ENCODE assay signal across 26 mouse cellular contexts in genomic region chr2:147175296-147175695, GRCm38 (mm10). TPM values are rescaled to one million over a fixed set of nuclear protein-coding genes. Genes with fewer than 3 reads are reported as not detected.
DNase-seq lines count a peak whose midpoint lies in the region; ATAC-seq and TF ChIP-seq lines count a peak whose summit lies in the region.
"Had no signal": no experiment of that assay in that cellular context is flagged by ENCODE, and none has a peak within 500 bp of the region (broad histone marks: within the 10 kb centered on the region; RNA-seq: fewer than 3 reads in every experiment).

No protein-coding gene starts in this region.

- no peak overlapping the region for H3K9ac ChIP-seq in heart, embryonic 12.5 days
- no peak overlapping the region for H3K9ac ChIP-seq in midbrain, embryonic 14.5 days (replicated peaks; ENCODE audit: low read length)
- no peak overlapping the region for H3K9ac ChIP-seq in CH12.LX (ENCODE audit: insufficient read depth, low read depth)
- H3K9ac ChIP-seq: embryonic facial prominence, embryonic 13.5 days; embryonic facial prominence, embryonic 15.5 days; forebrain, embryonic 12.5 days had no signal

- no peak overlapping the region for H3K27ac ChIP-seq in heart, embryonic 12.5 days (ENCODE audit: poor library complexity, severe bottlenecking)
- H3K27ac ChIP-seq in midbrain, embryonic 10.5 days (replicated peaks), result no peak overlapping the region
- H3K27ac ChIP-seq in midbrain, embryonic 14.5 days (replicated peaks; ENCODE audit: low read depth, low read length), result no peak overlapping the region
- no peak overlapping the region for H3K27ac ChIP-seq in CH12.LX (ENCODE audit: insufficient read depth, low read depth)
- H3K27ac ChIP-seq: embryonic facial prominence, embryonic 13.5 days; embryonic facial prominence, embryonic 15.5 days; forebrain, embryonic 10.5 days; forebrain, embryonic 12.5 days had no signal

- no peak for TF ChIP-seq POLR2A in CH12.LX (IDR thresholded peaks at IDR 0.05; ENCODE audit: low read depth, low read length)

- H3K36me3 ChIP-seq in heart, embryonic 12.5 days, result no peaks in the 10 kb centered on the region
- H3K36me3 ChIP-seq in midbrain, embryonic 10.5 days, result no peaks in the 10 kb centered on the region
- no peaks in the 10 kb centered on the region for H3K36me3 ChIP-seq in midbrain, embryonic 14.5 days (ENCODE audit: control insufficient read depth, insufficient read depth, low read length)
- H3K36me3 ChIP-seq in CH12.LX (replicated peaks in 1 of 2; ENCODE audit: control insufficient read depth in 1 of 2, insufficient read depth in 1 of 2, low read length in 1 of 2), result no peaks in the 10 kb centered on the region
- H3K36me3 ChIP-seq: embryonic facial prominence, embryonic 13.5 days; embryonic facial prominence, embryonic 15.5 days; forebrain, embryonic 10.5 days; forebrain, embryonic 12.5 days had no signal

- 75% methylated on average over 11 of the region's 11 CpGs for WGBS in heart, embryonic 12.5 days
- WGBS in midbrain, embryonic 10.5 days, result 85% methylated on average over 11 of the region's 11 CpGs
- WGBS in midbrain, embryonic 14.5 days, result 81% methylated on average over 11 of the region's 11 CpGs

- DNase-seq in heart, adult 11 months, result peak; percentile 74
- peak; percentile 10 for DNase-seq in midbrain, embryonic 10.5 days (ENCODE audit: low spot score)
- DNase-seq in midbrain, embryonic 14.5 days, result no peak
- DNase-seq in CH12.LX (ENCODE audit: extremely low read depth), result no peak
- DNase-seq: adrenal gland, adult 2 months; adrenal gland, postnatal 10 days; adrenal gland, postnatal 25 days; B cell, adult 2 months; cerebellum, adult 11 months; cerebellum, adult 18-20 months; cerebellum, adult 8-10 months; cerebellum, adult 9-11 months; cerebellum, postnatal 14 days; cerebellum, postnatal 36 days; embryo, embryonic 11 days had no signal

- peaks cover 50% of the 10 kb centered on the region for H3K27me3 ChIP-seq in heart, embryonic 12.5 days (replicated peaks)
- peaks cover 72% of the 10 kb centered on the region for H3K27me3 ChIP-seq in midbrain, embryonic 10.5 days (ENCODE audit: low read depth, poor library complexity, severe bottlenecking)
- peaks cover 65% of the 10 kb centered on the region for H3K27me3 ChIP-seq in midbrain, embryonic 14.5 days (ENCODE audit: control insufficient read depth, insufficient read depth, low read length)
- H3K27me3 ChIP-seq in CH12.LX (replicated peaks), result peaks cover 3% of the 10 kb centered on the region

- in situ Hi-C loops in CH12.LX (cut with MboI; ENCODE audit: low pct_ligation_motif_present, low pct_unique_long_range_greater_than_20kb, low sequenced_read_pairs), result loop anchor here (5.0 to 10.0 kb wide), 2 partner anchors 218 to 560 kb away; no protein-coding TSS in a partner anchor

- TF ChIP-seq RAD21 in CH12.LX (IDR thresholded peaks at IDR 0.05; ENCODE audit: low read depth, low read length), result no peak

- no peaks in the 10 kb centered on the region for H3K9me3 ChIP-seq in heart, embryonic 12.5 days (replicated peaks)
- no peaks in the 10 kb centered on the region for H3K9me3 ChIP-seq in midbrain, embryonic 10.5 days (replicated peaks)
- H3K9me3 ChIP-seq in midbrain, embryonic 14.5 days (ENCODE audit: control insufficient read depth, low read length), result no peaks in the 10 kb centered on the region
- no peaks in the 10 kb centered on the region for H3K9me3 ChIP-seq in CH12.LX (replicated peaks; ENCODE audit: low read length)
- H3K9me3 ChIP-seq: embryonic facial prominence, embryonic 13.5 days; embryonic facial prominence, embryonic 15.5 days; forebrain, embryonic 10.5 days; forebrain, embryonic 12.5 days had no signal

- H3K4me3 ChIP-seq in heart, embryonic 12.5 days, result no peak overlapping the region
- no peak overlapping the region for H3K4me3 ChIP-seq in midbrain, embryonic 10.5 days
- H3K4me3 ChIP-seq in midbrain, embryonic 14.5 days (replicated peaks; ENCODE audit: low read depth, low read length), result no peak overlapping the region
- H3K4me3 ChIP-seq in CH12.LX (replicated peaks in 1 of 3; ENCODE audit: low read depth in 2 of 3, low read length in 2 of 3, poor library complexity in 1 of 3), result no peak overlapping the region
- H3K4me3 ChIP-seq: embryonic facial prominence, embryonic 13.5 days; embryonic facial prominence, embryonic 15.5 days; erythroblast, embryonic 14.5 days; forebrain, embryonic 10.5 days; forebrain, embryonic 12.5 days had no signal

- no peak for ATAC-seq in heart, embryonic 12.5 days (ENCODE audit: insufficient number of reproducible peaks, low FRiP score)
- ATAC-seq in midbrain, embryonic 14.5 days (ENCODE audit: low FRiP score, low TSS enrichment), result no peak
- ATAC-seq: CD4-positive, CD25-positive, alpha-beta regulatory T cell, adult 4 months; forebrain, embryonic 14.5 days; forebrain, embryonic 16.5 days had no signal

- no peaks in the 10 kb centered on the region for H3K79me2 ChIP-seq in CH12.LX (replicated peaks; ENCODE audit: control insufficient read depth, extremely low read depth, insufficient read depth, poor library complexity, severe bottlenecking)

- TF ChIP-seq CTCF in CH12.LX (conservative IDR thresholded peaks at IDR 0.05 in 1 of 2, IDR thresholded peaks at IDR 0.05 in 1 of 2; ENCODE audit: low read depth in 2 of 2, low read length in 2 of 2), result no peak

- TF ChIP-seq EP300 in CH12.LX (IDR thresholded peaks at IDR 0.05; ENCODE audit: low read length), result no peak

- H3K4me2 ChIP-seq in heart, embryonic 12.5 days, result no peak overlapping the region
- H3K4me2 ChIP-seq in midbrain, embryonic 14.5 days (ENCODE audit: low read length), result no peak overlapping the region
- 0 out of 2 replicates have a peak overlapping the region, but pooled peaks have one; percentile 11 for H3K4me2 ChIP-seq in CH12.LX (ENCODE audit: insufficient read depth, low read depth, poor library complexity, severe bottlenecking)
- H3K4me2 ChIP-seq: embryonic facial prominence, embryonic 13.5 days; embryonic facial prominence, embryonic 15.5 days; forebrain, embryonic 12.5 days had no signal

- 0 out of 2 replicates have a peak, but pooled peaks cover 3% of the 10 kb centered on the region for H3K4me1 ChIP-seq in heart, embryonic 12.5 days (replicated peaks)
- H3K4me1 ChIP-seq in midbrain, embryonic 10.5 days, result peaks cover 22% of the 10 kb centered on the region
- H3K4me1 ChIP-seq in midbrain, embryonic 14.5 days (ENCODE audit: control insufficient read depth, insufficient read depth, low read length), result 0 out of 2 replicates have a peak, but pooled peaks cover 3% of the 10 kb centered on the region
- no peaks in the 10 kb centered on the region for H3K4me1 ChIP-seq in CH12.LX (ENCODE audit: control insufficient read depth in 1 of 2, insufficient read depth in 2 of 2)

- dilution Hi-C loops in CH12.LX (cut with MboI; ENCODE audit: extremely low pct_ligation_motif_present, extremely low pct_unique_long_range_greater_than_20kb, low sequenced_read_pairs), result no loop called here

TF ChIP-seq in CH12.LX, 34 proteins besides CTCF, POLR2A, EP300 and RAD21:
- TF ChIP-seq JUN (IDR thresholded peaks at IDR 0.05; ENCODE audit: insufficient read depth, low read depth, low read length) (no peak), USF1 (IDR thresholded peaks at IDR 0.05; ENCODE audit: low read depth, low read length) (no peak), POLR2AphosphoS2 (IDR thresholded peaks at IDR 0.05; ENCODE audit: low read depth, low read length) (no peak), USF2 (conservative IDR thresholded peaks at IDR 0.05; ENCODE audit: low read depth, low read length) (no peak), ZC3H11A (IDR thresholded peaks at IDR 0.05; ENCODE audit: low read depth, low read length) (no peak), RCOR1 (conservative IDR thresholded peaks at IDR 0.05; ENCODE audit: low read depth, low read length) (no peak), ZKSCAN1 (IDR thresholded peaks at IDR 0.05; ENCODE audit: borderline replicate concordance, low read depth, low read length) (no peak), IRF4 (IDR thresholded peaks at IDR 0.05; ENCODE audit: low read depth, low read length) (no peak)

RNA-seq across cellular contexts. Expression of gene Nkx2-2, which starts 18.7 kb away (rescaled TPM):
- polyA plus RNA-seq in heart, embryonic 12.5 days (2016; fragmentation: Nextera tagmentation; extraction: Ambion mirVana), result not detected in 2 replicates
- 9.2 and 11.2 TPM in 2 replicates for polyA plus RNA-seq in midbrain, embryonic 10.5 days (2016; fragmentation: Nextera tagmentation; extraction: Ambion mirVana)
- 6.2 and 6.5 TPM in 2 replicates for polyA plus RNA-seq in midbrain, embryonic 14.5 days (2014; fragmentation: Nextera tagmentation; extraction: Ambion mirVana)
- total RNA-seq in CH12.LX (2012; rRNA removed) (not detected in 2 replicates), CH12.LX (2014; rRNA removed) (not detected in 2 replicates)
- polyA plus RNA-seq in CH12.LX (2012; ENCODE audit: insufficient read length, low read depth), result not detected in 2 replicates
- total RNA-seq: adrenal gland, adult 2 months; adrenal gland, postnatal 10 days; adrenal gland, postnatal 25 days; common myeloid progenitor, adult 5-6 weeks; MEL had no signal
- polyA plus RNA-seq: adrenal gland, adult 2 months; CD4-positive, CD25-positive, alpha-beta regulatory T cell, adult 4 months; embryonic facial prominence, embryonic 13.5 days; embryonic facial prominence, embryonic 15.5 days; erythroblast, embryonic 14.5 days had no signal

Comparison
In these comparisons a context has a peak if more than half of its experiments do, and no peak if none do; other contexts are left out.
1. DNase-seq: peak in heart, adult 11 months (single experiment) and midbrain, embryonic 10.5 days (single experiment); none in midbrain, embryonic 14.5 days (single experiment) and CH12.LX (single experiment).